Mouse (Mus musculus) liver (tissue): ENCODE measurements around the gene Raver1.

Source experiments
- DNase-seq: peaks from one replicate; pipeline ENCODE4 v3.0.0-alpha.2; 2020; ENCODE audit warnings: mixed read lengths

Raver1 gene

DNA sequence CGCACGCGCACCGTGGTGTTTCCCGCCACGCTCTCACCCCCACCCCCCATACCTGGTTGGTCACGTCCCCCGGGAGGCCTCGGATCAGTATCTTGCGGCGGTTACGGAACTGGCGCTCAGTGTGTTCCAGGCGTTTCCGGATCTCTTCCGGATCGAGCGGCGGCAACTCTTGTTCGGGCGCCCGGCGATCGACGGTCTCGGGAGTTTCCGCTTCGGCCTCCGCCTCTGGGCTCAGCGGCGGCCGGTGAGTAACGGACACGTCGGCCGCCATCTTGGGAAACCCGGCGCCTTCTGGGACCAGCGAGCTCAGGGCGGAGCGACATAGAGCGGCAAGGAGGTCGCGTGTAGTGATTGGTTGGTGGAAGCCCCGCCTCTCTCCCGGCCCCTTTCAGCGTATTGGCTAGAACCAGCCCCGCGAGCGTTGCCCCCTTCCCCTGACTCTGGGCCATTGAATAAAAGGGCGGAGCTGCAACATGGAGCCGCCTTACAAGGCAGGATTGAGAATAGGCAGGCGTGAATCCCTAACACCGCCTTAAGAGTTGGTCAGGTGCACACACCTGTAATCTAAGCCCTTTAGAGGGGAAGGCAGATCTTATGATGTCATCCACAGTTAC is at the start of gene Raver1, which contains the start of gene Gm38431:
Gene Raver1, minus strand, starts transcription at position 302 of the 614 bp plus-strand sequence.
Gene Gm38431, minus strand, starts transcription at position 291 of the 614 bp plus-strand sequence.
- peak; percentile 99 for DNase-seq

DNA sequence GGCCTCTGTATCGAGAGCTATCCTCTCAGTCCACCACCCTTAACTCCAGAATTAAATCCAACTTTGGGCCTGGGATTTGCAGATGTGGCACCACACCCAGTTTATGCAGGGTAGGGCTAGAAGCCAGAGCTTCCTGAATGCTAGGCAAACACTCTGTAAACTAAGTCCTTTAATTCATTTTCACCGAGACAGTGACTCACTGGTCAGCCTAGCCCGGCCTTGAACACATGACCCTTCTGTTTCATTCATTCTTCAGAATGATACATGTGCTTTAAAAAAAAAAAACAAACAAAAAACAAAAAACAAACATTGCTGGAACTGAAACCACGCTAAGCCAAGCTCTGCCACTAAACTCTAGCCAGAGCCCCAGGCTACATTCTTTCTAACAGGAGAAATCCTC is 46.6 kb upstream of the Raver1 start:
- DNase-seq = no peak

- DNase-seq = peak; percentile 71
These were observed 45.4 kb upstream of the Raver1 start for GRCm38 (mm10) chr9:21137229-21137628.

- DNase-seq = no peak
These were observed 44.6 kb upstream of the Raver1 start for GRCm38 (mm10) chr9:21136401-21136800.

DNA sequence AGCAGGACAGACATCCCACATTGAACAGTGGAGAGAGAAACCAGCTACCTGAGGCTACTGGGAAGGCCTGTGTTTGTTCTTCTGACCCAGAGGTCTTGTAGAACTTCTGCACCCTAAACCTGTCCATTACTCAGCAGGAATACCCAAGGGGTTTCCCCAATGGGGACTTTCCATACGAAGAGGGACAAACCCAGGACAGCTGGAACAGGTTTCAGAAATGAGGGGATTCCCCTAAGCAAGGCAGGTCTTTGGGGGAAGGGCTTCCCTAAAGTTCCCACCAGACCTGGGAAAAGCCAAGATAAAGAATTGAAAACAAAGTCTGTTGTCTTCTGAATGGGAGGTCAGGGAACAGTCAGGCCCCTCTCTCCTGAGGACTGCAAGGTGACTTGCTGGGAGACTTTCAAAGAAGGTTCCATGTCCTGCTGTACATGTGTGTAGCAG is 44.2 kb upstream of the Raver1 start:
- no peak for DNase-seq

DNA sequence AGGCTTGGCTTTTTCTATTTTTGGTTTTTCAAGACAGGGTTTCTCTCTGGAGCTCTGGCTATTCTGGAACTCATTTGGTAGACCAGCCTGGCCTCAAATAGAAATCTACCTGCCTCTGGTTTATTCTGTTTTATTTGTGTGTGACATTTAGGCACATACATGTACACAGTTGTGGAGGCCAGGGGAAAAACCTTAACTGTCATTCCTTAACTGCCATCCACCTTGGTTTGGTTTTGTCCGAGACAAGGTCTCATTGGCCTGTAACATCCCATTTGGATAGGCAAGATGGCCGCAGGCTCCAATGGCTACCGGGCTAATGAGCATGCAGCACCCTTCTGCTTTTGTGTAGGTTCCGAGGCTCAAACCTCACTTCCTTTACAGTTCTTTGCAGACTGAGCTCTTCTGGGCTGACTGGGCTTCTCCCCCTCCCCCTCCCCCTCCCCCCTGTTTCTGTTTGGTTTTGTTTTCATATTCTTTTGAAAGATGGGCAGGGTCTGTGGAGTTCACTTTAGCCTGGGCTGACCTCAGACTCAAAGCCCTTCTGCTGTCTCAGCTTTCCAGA is 43.6 kb upstream of the Raver1 start:
- DNase-seq = no peak

- no peak for DNase-seq
These were observed 43.0 kb upstream of the Raver1 start for GRCm38 (mm10) chr9:21134595-21135328.

DNA sequence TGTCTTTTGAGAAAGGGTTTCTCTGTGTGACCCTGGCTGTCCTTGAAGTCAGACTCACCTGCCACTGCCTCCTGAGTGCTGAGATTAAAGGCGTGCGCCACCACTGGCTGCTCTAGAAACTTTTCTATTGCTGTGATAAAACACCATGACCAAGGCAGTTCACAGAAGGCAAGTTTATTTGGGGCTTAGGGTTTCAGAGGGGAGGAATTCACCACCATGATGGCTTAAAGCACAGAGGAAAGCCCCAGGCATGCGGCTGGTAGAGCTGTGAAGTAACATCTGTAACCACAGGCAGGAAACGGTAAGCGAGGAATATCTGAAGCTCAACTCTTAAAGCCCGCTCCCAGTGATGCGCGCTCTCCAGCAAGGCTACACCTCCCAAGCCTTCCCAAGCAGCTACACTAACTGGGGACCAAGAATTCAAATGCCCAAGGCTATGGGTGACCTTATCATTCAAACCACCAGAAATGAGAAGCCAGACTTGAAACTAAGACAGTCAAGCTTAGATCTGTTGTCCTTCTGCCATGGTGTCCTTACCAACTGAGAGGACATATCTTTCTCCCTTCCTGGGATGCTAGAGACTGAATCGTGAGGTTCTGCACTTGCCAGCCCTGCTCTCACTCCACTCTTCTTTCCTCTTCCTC is 41.4 kb upstream of the Raver1 start:
- no peak for DNase-seq

- no peak for DNase-seq
These were observed 40.4 kb upstream of the Raver1 start for GRCm38 (mm10) chr9:21132102-21132775.

DNA sequence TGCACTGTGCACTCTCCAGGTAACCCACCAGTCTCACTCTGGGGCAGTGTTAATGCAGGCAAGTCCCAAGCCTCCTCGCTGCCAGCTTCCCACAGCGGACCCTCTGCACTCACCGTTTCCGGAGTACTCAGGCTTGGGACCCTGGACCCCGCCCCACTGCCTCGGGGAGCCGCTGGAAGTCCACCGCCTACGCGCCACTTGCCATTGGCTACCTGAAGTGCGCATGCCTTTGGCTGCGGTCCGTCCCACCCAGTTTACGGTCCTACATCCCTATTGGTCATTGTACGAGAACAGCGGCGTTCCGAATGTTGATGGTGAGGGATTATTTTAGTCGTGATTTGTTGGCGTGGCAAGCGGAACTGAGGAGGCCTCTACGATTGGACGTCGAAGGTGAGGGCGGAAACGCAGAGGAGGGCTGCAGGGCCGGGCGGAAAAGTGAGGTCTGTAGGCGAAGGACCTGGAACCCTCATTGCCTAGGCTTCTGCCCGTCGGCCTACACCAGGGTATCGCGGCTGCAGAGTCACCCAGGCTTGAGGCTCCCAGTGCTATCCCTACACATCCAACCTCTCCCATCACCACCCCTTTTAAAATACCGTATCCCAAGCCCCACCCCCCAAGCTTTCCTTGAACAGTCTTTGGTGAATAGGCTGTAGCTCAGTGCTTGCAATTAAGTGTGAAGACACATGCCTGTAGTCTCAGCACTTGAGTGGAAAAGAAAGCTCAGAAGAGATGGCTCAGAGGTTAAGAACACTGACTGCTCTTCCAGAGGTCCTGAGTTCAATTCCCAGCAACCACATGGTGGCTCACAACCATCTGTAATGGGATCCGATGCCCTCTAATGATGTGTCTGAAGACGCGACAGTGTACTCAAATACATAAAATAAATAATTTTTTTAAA is 39.5 kb upstream of the Raver1 start, which contains the start of gene Tyk2:
Gene Tyk2, minus strand, starts transcription at position 185 of the 898 bp plus-strand sequence.
- peak; percentile 89 for DNase-seq

- DNase-seq = no peak
These were observed 34.4 kb upstream of the Raver1 start for GRCm38 (mm10) chr9:21126259-21126627.

GRCm38 (mm10) chr9:21125502-21126258 is 33.9 kb upstream of the Raver1 start:
- no peak for DNase-seq

DNA sequence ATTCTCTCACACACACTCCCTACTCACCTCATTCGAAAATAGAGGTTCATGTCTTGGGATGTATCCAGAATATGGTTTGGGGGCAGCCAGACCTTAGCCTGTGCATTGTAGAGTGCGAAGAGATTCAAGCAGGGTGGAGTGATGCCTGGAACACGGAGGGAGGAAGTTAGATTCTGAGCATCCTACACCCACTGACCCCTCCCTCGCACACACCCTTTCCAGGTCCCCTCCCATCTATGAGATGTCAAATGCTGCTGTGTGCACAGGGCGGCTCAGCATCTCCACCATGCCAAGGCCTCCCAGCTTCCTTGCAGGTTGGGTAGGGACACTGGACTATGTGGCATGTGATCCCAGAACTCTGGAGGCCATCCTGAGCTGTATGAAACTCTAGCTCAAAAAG is 33.0 kb upstream of the Raver1 start:
- no peak for DNase-seq

- no peak for DNase-seq
These were observed 29.7 kb upstream of the Raver1 start for GRCm38 (mm10) chr9:21121483-21121882.

DNA sequence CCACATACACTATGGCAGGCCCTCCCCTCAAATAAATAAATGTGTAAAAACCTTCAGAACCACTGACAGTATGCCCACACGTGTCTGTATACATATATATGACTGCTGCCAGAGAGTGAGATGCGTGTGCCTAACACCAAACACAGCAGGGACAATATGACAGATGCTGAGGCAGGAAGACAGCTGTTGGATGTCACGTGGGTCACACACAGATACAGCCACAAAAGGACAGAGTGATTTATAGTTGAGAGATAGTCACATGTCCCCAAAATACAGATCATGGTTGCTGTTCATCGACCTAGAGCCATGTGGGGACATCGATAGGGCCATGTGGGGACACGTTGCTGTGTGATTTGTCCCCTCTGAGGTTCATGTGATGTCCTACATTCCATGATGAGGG is 25.3 kb upstream of the Raver1 start:
- DNase-seq = no peak

GRCm38 (mm10) chr9:21115105-21115504 is 23.3 kb upstream of the Raver1 start:
- DNase-seq = no peak

DNA sequence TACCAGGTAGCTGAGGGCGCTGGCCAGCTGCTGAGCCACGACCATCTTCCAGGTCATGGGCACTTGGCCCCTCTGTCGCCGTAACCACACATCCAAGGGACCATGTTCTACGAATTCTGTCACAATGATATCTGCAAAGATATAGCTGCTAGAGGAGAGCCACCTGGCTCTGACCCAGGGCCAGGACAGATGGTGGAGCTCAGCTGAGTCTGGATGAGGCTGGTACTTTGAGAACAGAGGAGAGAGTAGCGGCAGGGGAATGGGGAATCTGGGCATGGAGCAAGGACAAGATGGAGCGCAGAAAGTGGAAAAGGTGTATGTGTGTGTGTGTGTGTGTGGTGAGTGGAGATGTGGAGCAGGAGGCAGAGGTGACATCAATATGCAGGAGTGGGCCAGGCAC is 22.4 kb upstream of the Raver1 start:
- DNase-seq = no peak

DNA sequence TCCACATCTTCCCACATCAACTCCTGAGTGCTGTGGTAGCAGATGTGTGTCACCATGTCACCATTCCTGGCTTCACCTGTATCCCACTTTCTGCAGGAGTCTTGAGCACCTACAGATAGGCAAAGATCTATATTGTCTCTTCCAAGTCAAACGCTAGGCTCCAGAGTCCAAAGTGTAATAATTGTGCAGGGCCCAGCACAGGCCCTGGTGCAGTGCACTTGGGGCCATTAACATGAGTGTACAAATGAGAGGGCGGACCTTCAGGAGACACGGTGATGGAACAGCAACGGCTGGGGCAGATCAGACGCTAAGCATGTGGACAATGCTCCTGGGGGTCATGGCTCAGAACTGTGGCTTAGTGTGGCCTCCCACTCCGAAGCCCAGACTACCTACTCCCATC is 21.9 kb upstream of the Raver1 start:
- DNase-seq = no peak

- peak; percentile 49 for DNase-seq
These were observed 15.9 kb upstream of the Raver1 start for GRCm38 (mm10) chr9:21107607-21108237.

DNA sequence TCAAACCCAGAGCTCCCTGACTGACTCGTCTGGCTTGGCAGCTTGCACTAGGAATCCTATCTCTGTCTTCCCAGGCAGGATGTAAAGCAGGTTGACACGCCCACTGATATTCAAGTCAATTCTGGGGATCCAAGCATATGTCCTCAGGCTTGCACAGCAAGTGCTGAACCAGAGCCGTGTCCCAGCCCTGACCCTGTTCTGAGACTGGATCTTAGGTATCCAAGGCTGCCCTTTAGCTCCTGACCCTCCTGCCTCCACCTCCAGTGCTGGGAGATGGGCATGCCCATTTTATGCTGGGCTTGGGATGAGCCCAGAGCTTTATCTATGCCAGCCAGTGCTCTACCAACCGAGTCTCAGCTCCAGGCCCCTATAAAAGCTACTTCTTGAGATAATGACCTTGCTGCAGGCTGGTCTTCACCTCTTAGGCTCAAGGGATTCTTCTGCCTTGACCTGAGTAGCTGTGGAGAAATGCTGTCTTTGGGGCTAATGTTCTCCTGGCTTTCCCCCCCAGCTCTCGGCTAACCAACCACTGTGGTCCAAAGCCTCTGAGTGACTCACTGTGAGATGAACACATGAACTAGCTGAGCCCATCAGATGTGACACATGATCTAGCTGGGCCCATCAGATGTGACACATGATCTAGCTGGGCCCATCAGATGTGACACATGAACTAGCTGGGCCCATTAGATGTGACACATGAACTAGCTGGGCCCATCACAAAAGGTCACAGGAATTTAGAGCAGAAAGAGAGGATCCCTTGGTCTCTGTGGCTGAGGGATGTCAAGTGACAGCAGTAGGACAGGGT is 14.2 kb upstream of the Raver1 start:
- DNase-seq = peak; percentile 56
